Mouse (Mus musculus) cerebral cortex, adult 2 months (tissue): ENCODE results near the gene Prm1.

Experiments used
- WGBS: fragments of 180-500 bp; shearing (Covaris S2); methylation state at CpG from one replicate; pipeline ENCODE4 v1.1.7; 2018; 5-methylcytosine and 5-hydroxymethylcytosine counted together

Prm1 gene

GRCm38 (mm10) chr16:10783152-10783434 is 22.5 kb downstream of the Prm1 start:
- 67% methylated on average over 1 of the region's 1 CpGs for WGBS

- 86% methylated on average over 6 of the region's 6 CpGs for WGBS
Observed at GRCm38 (mm10) chr16:10782377-10783151, 23.1 kb downstream of the Prm1 start.

GRCm38 (mm10) chr16:10781862-10782371 is 23.7 kb downstream of the Prm1 start:
- 85% methylated on average over 9 of the region's 9 CpGs for WGBS

- WGBS, result 73% methylated on average over 5 of the region's 5 CpGs
Observed at GRCm38 (mm10) chr16:10780631-10781120, 25.0 kb downstream of the Prm1 start.

GRCm38 (mm10) chr16:10777579-10778160 is 28.0 kb downstream of the Prm1 start:
- WGBS, result 87% methylated on average over 5 of the region's 5 CpGs

GRCm38 (mm10) chr16:10776322-10776721 is 29.3 kb downstream of the Prm1 start:
- WGBS, result 74% methylated on average over 7 of the region's 7 CpGs

- 85% methylated on average over 4 of the region's 4 CpGs for WGBS
Observed at GRCm38 (mm10) chr16:10774726-10775125, 30.9 kb downstream of the Prm1 start.

- 94% methylated on average over 8 of the region's 8 CpGs for WGBS
Observed at GRCm38 (mm10) chr16:10773543-10773942, 32.1 kb downstream of the Prm1 start.

GRCm38 (mm10) chr16:10771769-10772510 is 33.7 kb downstream of the Prm1 start:
- WGBS, result 86% methylated on average over 19 of the region's 19 CpGs

GRCm38 (mm10) chr16:10770531-10771325 is 34.9 kb downstream of the Prm1 start:
- 54% methylated on average over 4 of the region's 4 CpGs for WGBS

- 44% methylated on average over 2 of the region's 2 CpGs for WGBS
Observed at GRCm38 (mm10) chr16:10769661-10770060, 36.0 kb downstream of the Prm1 start.

- WGBS, result 68% methylated on average over 9 of the region's 9 CpGs
Observed at GRCm38 (mm10) chr16:10768821-10769220, 36.8 kb downstream of the Prm1 start.

- 35% methylated on average over 4 of the region's 4 CpGs for whole genome bisulfite sequencing
Observed at GRCm38 (mm10) chr16:10767158-10767557, 38.5 kb downstream of the Prm1 start.

GRCm38 (mm10) chr16:10764323-10764722 is 41.3 kb downstream of the Prm1 start:
- 62% methylated on average over 2 of the region's 2 CpGs for WGBS

GRCm38 (mm10) chr16:10763540-10764264 is 41.9 kb downstream of the Prm1 start:
- 75% methylated on average over 6 of the region's 6 CpGs for WGBS

GRCm38 (mm10) chr16:10762569-10763180 is 43.0 kb downstream of the Prm1 start:
- 83% methylated on average over 5 of the region's 5 CpGs for WGBS

GRCm38 (mm10) chr16:10761182-10761581 is 44.5 kb downstream of the Prm1 start:
- 87% methylated on average over 8 of the region's 8 CpGs for WGBS

- 68% methylated on average over 6 of the region's 6 CpGs for WGBS
Observed at GRCm38 (mm10) chr16:10756168-10756567, 49.5 kb downstream of the Prm1 start.

GRCm38 (mm10) chr16:10754521-10755296 is 50.9 kb downstream of the Prm1 start:
- WGBS, result 96% methylated on average over 3 of the region's 3 CpGs

- 26% methylated on average over 7 of the region's 7 CpGs for WGBS
Observed at GRCm38 (mm10) chr16:10749824-10750223, 55.8 kb downstream of the Prm1 start.
